Mouse (Mus musculus): ENCODE data around the gene Gm3147. TPM values are rescaled to one million over a fixed set of nuclear protein-coding genes. Genes with fewer than 3 reads are reported as not detected.
"Not testable (repeated sequence)": the region's sequence is repeated elsewhere in the genome, so short reads cannot be mapped to it uniquely, and the experiment has no call there.

Gene Gm3147
- not detected in 2 replicates for polyA plus RNA-seq (2016; fragmentation: Nextera tagmentation; extraction: Ambion mirVana)

- ATAC-seq (ENCODE audit: low FRiP score); H3K36me3 ChIP-seq; H3K27ac ChIP-seq; H3K9ac ChIP-seq; H3K4me2 ChIP-seq (replicated peaks); H3K27me3 ChIP-seq; H3K9me3 ChIP-seq (replicated peaks); H3K4me3 ChIP-seq; H3K4me1 ChIP-seq: not testable (repeated sequence)
- WGBS: no CpG with 5 or more reads among the region's 1 CpGs
Measured at GRCm38 (mm10) chr5:94616242-94616641, at the start of gene Gm3147. Gene Gm3147 (minus strand): TSS chr5:94616342.

DNA sequence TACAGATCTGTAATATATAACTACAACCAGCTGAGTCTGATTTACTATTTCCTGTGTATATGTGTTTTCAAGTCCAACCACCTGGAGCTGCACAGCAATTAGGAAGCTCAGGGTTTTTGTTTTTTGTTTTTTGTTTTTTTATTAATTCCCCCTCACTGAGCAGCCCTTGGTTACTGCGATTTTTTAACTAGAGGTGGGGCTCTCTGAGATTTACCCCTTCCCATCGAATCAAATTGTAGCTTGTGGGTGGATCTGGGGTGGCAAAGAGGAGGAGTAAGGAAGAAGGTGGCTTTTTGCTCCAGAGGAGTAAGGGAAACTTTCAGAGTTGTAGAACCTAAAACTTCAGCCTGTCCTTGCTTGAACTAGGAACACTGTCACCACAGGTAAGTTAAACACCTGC lies 31.9 kb upstream of the Gm3147 start, which contains the start of gene Gm6205:
Gene Gm6205 (plus strand): TSS at position 301 of the 400 bp plus-strand sequence.
- no CpG with 5 or more reads among the region's 2 CpGs for WGBS
- H3K27ac ChIP-seq; H3K4me3 ChIP-seq; H3K27me3 ChIP-seq; H3K4me2 ChIP-seq (replicated peaks); H3K9me3 ChIP-seq (replicated peaks); H3K4me1 ChIP-seq; H3K9ac ChIP-seq; ATAC-seq (ENCODE audit: low FRiP score); H3K36me3 ChIP-seq: not testable (repeated sequence)

DNA sequence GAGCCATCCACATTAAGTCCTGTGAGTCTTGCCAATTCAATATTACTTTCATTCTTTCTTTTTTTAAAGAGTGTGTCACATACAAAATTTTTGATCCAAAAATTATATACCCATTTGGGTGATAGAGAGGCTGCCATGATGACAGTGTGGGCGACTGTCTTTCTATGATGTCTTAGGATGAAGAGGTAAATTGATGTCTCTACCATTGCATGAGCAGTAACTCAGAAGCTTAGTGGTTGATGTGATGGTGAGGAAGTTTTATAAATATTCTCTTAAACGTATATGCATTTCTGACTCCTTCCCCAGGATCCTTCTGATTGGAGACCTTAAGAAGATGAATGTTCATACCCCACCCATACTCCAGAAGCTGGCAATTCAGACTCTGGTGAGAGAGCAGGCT lies 7.5 kb upstream of the Gm3147 start, which contains the start of gene Gm6509:
Gene Gm6509 (plus strand): TSS at position 301 of the 400 bp plus-strand sequence.
- H3K27ac ChIP-seq; H3K9ac ChIP-seq; ATAC-seq (ENCODE audit: low FRiP score); H3K9me3 ChIP-seq (replicated peaks); H3K27me3 ChIP-seq; H3K4me2 ChIP-seq (replicated peaks); H3K36me3 ChIP-seq; H3K4me1 ChIP-seq; H3K4me3 ChIP-seq: not testable (repeated sequence)
- WGBS: no CpG with 5 or more reads among the region's 2 CpGs

Other genes starting within 250 kb of the Gm3147 start
- gene Gm7682, start 170.6 kb downstream of the Gm3147 start, polyA plus RNA-seq (2016; fragmentation: Nextera tagmentation; extraction: Ambion mirVana): not detected in 2 replicates
- gene Gm3139, start 90.1 kb downstream of the Gm3147 start, polyA plus RNA-seq (2016; fragmentation: Nextera tagmentation; extraction: Ambion mirVana): not detected in 2 replicates
- not detected in 2 replicates for gene Gm6509, start 7.6 kb upstream of the Gm3147 start, polyA plus RNA-seq (2016; fragmentation: Nextera tagmentation; extraction: Ambion mirVana)
- not detected in 2 replicates for gene Gm6205, start 32.0 kb upstream of the Gm3147 start, polyA plus RNA-seq (2016; fragmentation: Nextera tagmentation; extraction: Ambion mirVana)
- gene Gm3183, start 249.1 kb upstream of the Gm3147 start, polyA plus RNA-seq (2016; fragmentation: Nextera tagmentation; extraction: Ambion mirVana): not detected in 2 replicates

All from hindbrain, embryonic 12.5 days (tissue).